In the genomic region with DNA sequence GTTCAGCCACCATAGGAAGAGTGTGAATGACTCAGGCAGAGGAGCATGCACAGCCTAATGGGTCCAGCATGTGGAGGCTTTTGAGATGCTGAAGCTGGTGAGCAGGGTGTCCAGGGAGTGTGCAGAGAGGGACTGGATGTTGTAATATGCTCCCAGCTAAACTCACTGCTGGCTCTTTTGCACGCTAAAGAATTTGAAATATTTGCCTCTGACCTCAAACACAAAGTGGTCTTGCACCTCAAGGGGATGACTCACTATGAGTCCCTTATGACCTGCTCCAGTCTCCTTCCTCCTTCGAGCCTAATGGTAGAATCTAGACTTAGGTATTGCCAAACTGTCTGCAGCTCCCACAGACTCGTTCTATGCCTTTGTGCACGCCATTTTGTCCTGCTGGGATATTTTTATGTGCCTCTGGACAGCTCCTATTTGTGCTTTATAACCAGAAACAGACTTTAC, we compare ENCODE assay signal across 16 mouse cellular contexts. TPM values are rescaled to one million over a fixed set of nuclear protein-coding genes. Genes with fewer than 3 reads are reported as not detected.
DNase-seq lines count a peak whose midpoint lies in the region; ATAC-seq and TF ChIP-seq lines count a peak whose summit lies in the region.
"Had no signal": no experiment of that assay in that cellular context is flagged by ENCODE, and none has a peak within 500 bp of the region (broad histone marks: within the 10 kb centered on the region; RNA-seq: fewer than 3 reads in every experiment).

No protein-coding gene starts in this region.

- no peaks in the 10 kb centered on the region for H3K9me3 ChIP-seq in heart, embryonic 11.5 days (replicated peaks; ENCODE audit: control insufficient read depth, low read length)
- no peaks in the 10 kb centered on the region for H3K9me3 ChIP-seq in embryonic facial prominence, embryonic 15.5 days (replicated peaks)
- H3K9me3 ChIP-seq in lung, postnatal 0 days (ENCODE audit: low read length), result no peaks in the 10 kb centered on the region
- H3K9me3 ChIP-seq: intestine, embryonic 15.5 days; stomach, embryonic 15.5 days had no signal

- no peak for ATAC-seq in heart, embryonic 11.5 days (replicated peaks; ENCODE audit: insufficient number of reproducible peaks, low FRiP score, low TSS enrichment)
- ATAC-seq in embryonic facial prominence, embryonic 15.5 days (ENCODE audit: insufficient number of reproducible peaks, low FRiP score, low TSS enrichment, low read depth), result peak; percentile 34; the same call in 1 of the 2 replicates
- ATAC-seq in lung, postnatal 0 days, result peak; percentile 81
- ATAC-seq: intestine, embryonic 15.5 days had no signal

- peak; percentile 15 to 63 for DNase-seq in heart, adult 18-20 months
- DNase-seq in 416B (ENCODE audit: low read depth), result peak; percentile 10
- DNase-seq in lung, postnatal 0 days (ENCODE audit: low spot score), result peak; percentile 74
- DNase-seq in urinary bladder, adult 2 months (ENCODE audit: low spot score), result no peak
- DNase-seq in layer of hippocampus, postnatal 14 days (ENCODE audit: low spot score in 2 of 2), result no peak
- DNase-seq in right cerebral cortex, postnatal 4 days, result no peak
- DNase-seq: cerebellum, adult 11-12 months; kidney, postnatal 25 days; liver; right cerebral cortex, postnatal 25 days; thymus, postnatal 25 days had no signal

- TF ChIP-seq CTCF in lung, postnatal 0 days (IDR thresholded peaks at IDR 0.05), result no peak

- peaks cover 4% of the 10 kb centered on the region; the same call in 1 of the 2 replicates for H3K4me1 ChIP-seq in heart, embryonic 11.5 days (ENCODE audit: control insufficient read depth, insufficient read depth, low read length)
- peaks cover 4% of the 10 kb centered on the region; the same call in 1 of the 2 replicates for H3K4me1 ChIP-seq in embryonic facial prominence, embryonic 15.5 days
- H3K4me1 ChIP-seq in lung, postnatal 0 days (ENCODE audit: insufficient read depth, low read depth, low read length), result no peaks in the 10 kb centered on the region
- H3K4me1 ChIP-seq: intestine, embryonic 15.5 days; stomach, embryonic 15.5 days had no signal

- no peak overlapping the region for H3K4me3 ChIP-seq in heart, embryonic 11.5 days (ENCODE audit: low read depth, low read length)
- no peak overlapping the region for H3K4me3 ChIP-seq in embryonic facial prominence, embryonic 15.5 days (replicated peaks)
- H3K4me3 ChIP-seq in lung, postnatal 0 days (ENCODE audit: low read depth, low read length), result no peak overlapping the region
- H3K4me3 ChIP-seq: intestine, embryonic 15.5 days; stomach, embryonic 15.5 days had no signal

- H3K4me2 ChIP-seq in heart, embryonic 11.5 days, result no peak overlapping the region
- H3K4me2 ChIP-seq in embryonic facial prominence, embryonic 15.5 days (replicated peaks), result no peak overlapping the region
- no peak overlapping the region for H3K4me2 ChIP-seq in lung, postnatal 0 days (replicated peaks; ENCODE audit: low read depth, low read length)
- H3K4me2 ChIP-seq: intestine, embryonic 15.5 days; stomach, embryonic 15.5 days had no signal

- H3K27me3 ChIP-seq in heart, embryonic 11.5 days (ENCODE audit: control insufficient read depth, insufficient read depth, low read length), result no peaks in the 10 kb centered on the region
- H3K27me3 ChIP-seq in embryonic facial prominence, embryonic 15.5 days, result no peaks in the 10 kb centered on the region
- no peaks in the 10 kb centered on the region for H3K27me3 ChIP-seq in lung, postnatal 0 days (replicated peaks; ENCODE audit: insufficient read depth, low read length)
- H3K27me3 ChIP-seq: intestine, embryonic 15.5 days; stomach, embryonic 15.5 days had no signal

- peak; percentile 62 for TF ChIP-seq EP300 in lung, postnatal 0 days (IDR thresholded peaks at IDR 0.05)

- 55% methylated on average over 4 of the region's 4 CpGs for WGBS in heart, embryonic 11.5 days (ENCODE audit: insufficient replicate concordance)
- WGBS in embryonic facial prominence, embryonic 15.5 days, result 14% methylated on average over 4 of the region's 4 CpGs
- WGBS in lung, postnatal 0 days, result 18% methylated on average over 4 of the region's 4 CpGs

- H3K9ac ChIP-seq in heart, embryonic 11.5 days (ENCODE audit: low read depth, low read length), result no peak overlapping the region
- H3K9ac ChIP-seq in embryonic facial prominence, embryonic 15.5 days, result no peak overlapping the region
- no peak overlapping the region for H3K9ac ChIP-seq in lung, postnatal 0 days (replicated peaks; ENCODE audit: low read depth)
- H3K9ac ChIP-seq: intestine, embryonic 15.5 days; stomach, embryonic 15.5 days had no signal

- no peaks in the 10 kb centered on the region for H3K36me3 ChIP-seq in heart, embryonic 11.5 days (ENCODE audit: control insufficient read depth, insufficient read depth, low read length)
- no peaks in the 10 kb centered on the region for H3K36me3 ChIP-seq in embryonic facial prominence, embryonic 15.5 days
- no peaks in the 10 kb centered on the region for H3K36me3 ChIP-seq in lung, postnatal 0 days (ENCODE audit: insufficient read depth, low read length)
- H3K36me3 ChIP-seq: intestine, embryonic 15.5 days; stomach, embryonic 15.5 days had no signal

- no peak overlapping the region for H3K27ac ChIP-seq in heart, embryonic 11.5 days (ENCODE audit: low read depth, low read length)
- no peak overlapping the region for H3K27ac ChIP-seq in embryonic facial prominence, embryonic 15.5 days (replicated peaks)
- no peak overlapping the region for H3K27ac ChIP-seq in lung, postnatal 0 days (ENCODE audit: low read length)
- H3K27ac ChIP-seq: intestine, embryonic 15.5 days; stomach, embryonic 15.5 days had no signal

RNA-seq across cellular contexts. Expression of gene Slit3, which starts 55.0 kb away (rescaled TPM):
- total RNA-seq in heart, adult 18-20 months (2021), result 10 to 100 TPM; 12.6 to 13.3 TPM
- 16.8 and 26.1 TPM in 2 replicates for polyA plus RNA-seq in heart, embryonic 11.5 days (2014; fragmentation: Nextera tagmentation; extraction: Ambion mirVana)
- 27.6 and 30.1 TPM in 2 replicates for polyA plus RNA-seq in embryonic facial prominence, embryonic 15.5 days (2015; fragmentation: Nextera tagmentation; extraction: Ambion mirVana)
- 13.1 and 14.2 TPM in 2 replicates for polyA plus RNA-seq in lung, postnatal 0 days (2015; fragmentation: Nextera tagmentation; extraction: Ambion mirVana)
- polyA plus RNA-seq in urinary bladder, adult 2 months (2012; rRNA removed), result 36.3 and 63.2 TPM in 2 replicates
- 100 to 1,000 TPM; 109 to 110 TPM for total RNA-seq in layer of hippocampus, postnatal 14 days (2021)
- total RNA-seq: megakaryocyte progenitor cell, adult 5-6 weeks had no signal

Comparison
In these comparisons a context has a peak if more than half of its experiments do, and no peak if none do; other contexts are left out.
1. DNase-seq: peak in heart, adult 18-20 months (2 of 2), 416B (single experiment) and lung, postnatal 0 days (single experiment); none in urinary bladder, adult 2 months (single experiment), layer of hippocampus, postnatal 14 days (0 of 2) and right cerebral cortex, postnatal 4 days (single experiment).